Mouse (Mus musculus) layer of hippocampus, adult 18-20 months (tissue): ENCODE results near the gene Sik1. TPM values are rescaled to one million over a fixed set of nuclear protein-coding genes. Genes with fewer than 3 reads are reported as not detected.

Experiments used
- DNase-seq, 2 experiments: peaks; one replicate each; pipeline ENCODE4 v3.0.0; 2022; ENCODE audit warnings: low spot score in 2 of 2
- total RNA-seq, 2 experiments: library from RNA; stranded (reverse); gene quantifications; 2 replicates each; pipeline ENCODE4 v1.2.3; 2021

Gene Sik1
- total RNA-seq, 2 experiments from 2014 or later, result 17.0 to 20.1 TPM

- DNase-seq, result no peak
These were observed 46.5 kb downstream of the Sik1 start for GRCm38 (mm10) chr17:31809136-31809535.

- no peak for DNase-seq
These were observed 47.3 kb downstream of the Sik1 start for GRCm38 (mm10) chr17:31808082-31808875.

GRCm38 (mm10) chr17:31806496-31806895, 49.1 kb downstream of the Sik1 start:
- no peak for DNase-seq

- DNase-seq, result no peak
These were observed 49.6 kb downstream of the Sik1 start for GRCm38 (mm10) chr17:31806025-31806424.

GRCm38 (mm10) chr17:31805585-31805984, 50.0 kb downstream of the Sik1 start:
- no peak for DNase-seq

GRCm38 (mm10) chr17:31802272-31803017, 53.2 kb downstream of the Sik1 start:
- DNase-seq, result no peak

- no peak for DNase-seq
These were observed 54.7 kb downstream of the Sik1 start for GRCm38 (mm10) chr17:31800852-31801363.

- no peak for DNase-seq
These were observed 59.7 kb downstream of the Sik1 start for GRCm38 (mm10) chr17:31795893-31796292.

Other genes with a start within 250 kb of the Sik1 start
- gene Cbs, start 218.6 kb downstream of the Sik1 start, total RNA-seq, result 10 to 100 TPM; 58.5 to 61.6 TPM
- 100 to 1,000 TPM; 123 to 125 TPM for gene U2af1, start 196.9 kb downstream of the Sik1 start, total RNA-seq
- gene Cryaa, start 178.0 kb downstream of the Sik1 start, total RNA-seq, result not detected
- gene Rrp1b, start 180.3 kb upstream of the Sik1 start, total RNA-seq, result 10 to 100 TPM; 17.7 to 17.8 TPM
- under 1 TPM; 0.59 to 0.96 TPM for gene Hsf2bp, start 180.5 kb upstream of the Sik1 start, total RNA-seq